Mouse (Mus musculus): ENCODE data around the gene Setd5.

DNA sequence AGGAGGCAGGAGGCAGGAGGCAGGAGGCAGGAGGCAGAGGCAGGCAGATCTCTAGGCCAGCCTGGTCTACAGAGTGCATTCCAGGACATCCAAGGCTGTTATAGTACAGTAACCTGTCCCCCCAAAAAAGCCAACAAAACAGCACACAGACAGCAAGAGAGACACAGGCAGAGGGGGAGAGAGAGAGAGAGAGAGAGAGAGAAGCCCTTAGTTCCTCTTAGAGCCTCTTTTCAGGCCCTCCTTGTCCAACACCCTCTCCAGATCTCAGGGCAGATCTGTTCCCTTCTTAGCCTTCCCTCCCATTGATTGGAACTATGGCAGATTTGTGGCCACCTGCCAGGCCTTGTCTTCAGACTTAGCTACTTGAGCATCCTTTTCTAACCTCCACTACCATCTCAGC, 86.3 kb downstream of the Setd5 start:
- no peak for TF ChIP-seq CTCF (IDR thresholded peaks at IDR 0.05; ENCODE audit: control insufficient read depth, insufficient read depth, insufficient replicate concordance, low read depth, low read length)
- TF ChIP-seq POLR2A (IDR thresholded peaks at IDR 0.05; ENCODE audit: control insufficient read depth, low read depth, low read length), result no peak

All from testis, adult 2 months (tissue).